Mouse (Mus musculus) neural tube, embryonic 12.5 days (tissue): ENCODE results near the gene Rgs7bp. TPM values are rescaled to one million over a fixed set of nuclear protein-coding genes. Genes with fewer than 3 reads are reported as not detected.
"Not testable (repeated sequence)": the region's sequence is repeated elsewhere in the genome, so short reads cannot be mapped to it uniquely, and the experiment has no call there.

Experiments
- ATAC-seq: fragments of 200-750 bp; cut with Nextera tagmentation; 2 replicates; pipeline ENCODE4 v1.8.0; 2017; ENCODE audit warnings: low read depth, mild to moderate bottlenecking, moderate TSS enrichment, moderate library complexity; ENCODE audit not compliant: low FRiP score
- H3K27ac ChIP-seq: fragments of 300-500 bp; sonication (generic); 2 replicates; pipeline ENCODE4 v1.5.1; 2016
- H3K27me3 ChIP-seq: fragments of 300-500 bp; sonication (generic); replicated peaks from 2 replicates; pipeline ENCODE4 v1.6.1; 2016; ENCODE audit warnings: mild to moderate bottlenecking
- H3K36me3 ChIP-seq: fragments of 300-500 bp; sonication (generic); 2 replicates; pipeline ENCODE4 v1.6.1; 2016; ENCODE audit warnings: mild to moderate bottlenecking
- H3K4me1 ChIP-seq: fragments of 300-500 bp; sonication (generic); 2 replicates; pipeline ENCODE4 v1.6.1; 2016
- H3K4me2 ChIP-seq: fragments of 300-500 bp; sonication (generic); replicated peaks from 2 replicates; pipeline ENCODE4 v1.6.1; 2016; ENCODE audit warnings: mild to moderate bottlenecking
- H3K4me3 ChIP-seq: fragments of 300-500 bp; sonication (generic); 2 replicates; pipeline ENCODE4 v1.5.1; 2016
- H3K9ac ChIP-seq: fragments of 300-500 bp; sonication (generic); 2 replicates; pipeline ENCODE4 v1.6.1; 2016; ENCODE audit warnings: mild to moderate bottlenecking
- H3K9me3 ChIP-seq: fragments of 300-500 bp; sonication (generic); 2 replicates; pipeline ENCODE4 v1.6.1; 2016; ENCODE audit warnings: mild to moderate bottlenecking
- WGBS: fragments of 180-500 bp; shearing (Covaris S2); methylation state at CpG from one replicate; pipeline ENCODE4 v1.1.7; 2016; 5-methylcytosine and 5-hydroxymethylcytosine counted together
- polyA plus RNA-seq: library from polyadenylated mRNA; unstranded; fragments of >200 nt; fragmentation: Nextera tagmentation; extraction: Ambion mirVana; gene quantifications from 2 replicates; pipeline ENCODE4 v1.2.1, GENCODE M21; 2016

Gene Rgs7bp
- polyA plus RNA-seq, 1 experiment from 2014 or later = 6.0 TPM

GRCm38 (mm10) chr13:104916106-104916505 lies 138.6 kb downstream of the Rgs7bp start:
- Histone ChIP-seq H3K27ac (no peak overlapping the region), H3K27me3 (no peaks in the 10 kb centered on the region), H3K4me1 (no peaks in the 10 kb centered on the region), H3K9ac (no peak overlapping the region), H3K4me3 (no peak overlapping the region), H3K9me3 (no peaks in the 10 kb centered on the region), H3K4me2 (no peak overlapping the region), H3K36me3 (no peaks in the 10 kb centered on the region)
- 89% methylated on average over 2 of the region's 2 CpGs for WGBS
- ATAC-seq = 0 out of 2 replicates have a peak, but pooled peaks have one; percentile 8

GRCm38 (mm10) chr13:104914288-104914895 lies 140.3 kb downstream of the Rgs7bp start:
- no peak overlapping the region for H3K27ac ChIP-seq
- 84% methylated on average over 17 of the region's 17 CpGs for WGBS
- H3K36me3 ChIP-seq = no peaks in the 10 kb centered on the region

GRCm38 (mm10) chr13:104911626-104912025 lies 143.1 kb downstream of the Rgs7bp start:
- H3K4me1 ChIP-seq, H3K4me2 ChIP-seq, H3K36me3 ChIP-seq, H3K4me3 ChIP-seq, H3K9ac ChIP-seq, H3K27ac ChIP-seq, H3K27me3 ChIP-seq, ATAC-seq, H3K9me3 ChIP-seq: not testable (repeated sequence)
- 55% methylated on average over 5 of the region's 5 CpGs for WGBS

More at GRCm38 (mm10) chr13:104914288-104914895, 140.3 kb downstream of the Rgs7bp start:
- Histone ChIP-seq H3K9ac (no peak overlapping the region), H3K4me1 (no peaks in the 10 kb centered on the region), H3K27me3 (no peaks in the 10 kb centered on the region), H3K9me3 (no peaks in the 10 kb centered on the region), H3K4me3 (no peak overlapping the region), H3K4me2 (peak overlapping the region; percentile 23; the same call in 1 of the 2 replicates)
- ATAC-seq = peak; percentile 60

GRCm38 (mm10) chr13:104911006-104911405 lies 143.7 kb downstream of the Rgs7bp start:
- H3K9ac ChIP-seq, H3K4me3 ChIP-seq, H3K4me1 ChIP-seq, ATAC-seq, H3K27me3 ChIP-seq, H3K27ac ChIP-seq, H3K4me2 ChIP-seq, H3K36me3 ChIP-seq, H3K9me3 ChIP-seq: not testable (repeated sequence)
- WGBS = 93% methylated on average over 1 of the region's 1 CpGs

- 66% methylated on average over 7 of the region's 7 CpGs for WGBS
- H3K9ac ChIP-seq = no peak overlapping the region
- no peaks in the 10 kb centered on the region for H3K9me3 ChIP-seq
- H3K36me3 ChIP-seq = no peaks in the 10 kb centered on the region
- ATAC-seq = no peak
- H3K4me1 ChIP-seq = no peaks in the 10 kb centered on the region
- H3K4me2 ChIP-seq = no peak overlapping the region
- H3K4me3 ChIP-seq = no peak overlapping the region
- H3K27ac ChIP-seq = no peak overlapping the region
- H3K27me3 ChIP-seq = no peaks in the 10 kb centered on the region
Measured at GRCm38 (mm10) chr13:104908691-104909090, 146.0 kb downstream of the Rgs7bp start.

Other genes starting within 250 kb of the Rgs7bp start
- gene Cwc27, start 237.8 kb downstream of the Rgs7bp start, polyA plus RNA-seq = 25.5 and 27.6 TPM in 2 replicates
- 0.41 and 0.42 TPM in 2 replicates for gene Shisal2b, start 191.0 kb downstream of the Rgs7bp start, polyA plus RNA-seq
- gene 4933425L06Rik, start 27.2 kb upstream of the Rgs7bp start, polyA plus RNA-seq = not detected in 2 replicates
- 12.8 and 13.0 TPM in 2 replicates for gene Rnf180, start 239.9 kb upstream of the Rgs7bp start, polyA plus RNA-seq